Mouse (Mus musculus) olfactory bulb, adult 2 months (tissue): ENCODE measurements around the gene Unk. TPM values are rescaled to one million over a fixed set of nuclear protein-coding genes. Genes with fewer than 3 reads are reported as not detected.
A peak's percentile ranks its signal among the peaks of the same experiment; 100 is the strongest.

Experiments used
- H3K27ac ChIP-seq: fragments of 200-500 bp; 2 replicates; pipeline ENCODE4 v1.5.1; 2012; ENCODE audit warnings: low read depth, low read length; ENCODE audit not compliant: insufficient read depth
- H3K4me1 ChIP-seq: fragments of 200-500 bp; 2 replicates; pipeline ENCODE4 v1.6.1; 2012; ENCODE audit warnings: low read length; ENCODE audit not compliant: control insufficient read depth, insufficient read depth
- H3K4me3 ChIP-seq: fragments of 200-500 bp; 2 replicates; pipeline ENCODE4 v1.5.1; 2012; ENCODE audit warnings: mild to moderate bottlenecking, low read depth, low read length, moderate library complexity; ENCODE audit not compliant: insufficient read depth
- CTCF ChIP-seq: fragments of 200-500 bp; IDR thresholded peaks from 2 replicates; pipeline ENCODE4 v1.5.1; 2012; ENCODE audit warnings: low read depth, mild to moderate bottlenecking, low read length, moderate library complexity; ENCODE audit not compliant: insufficient read depth
- POLR2A ChIP-seq: fragments of 200-500 bp; IDR thresholded peaks from 2 replicates; pipeline ENCODE4 v1.6.1; 2012; ENCODE audit warnings: mild to moderate bottlenecking, low read depth, low read length, moderate library complexity; ENCODE audit not compliant: insufficient read depth
- WGBS: fragments of 180-500 bp; shearing (Covaris S2); methylation state at CpG from one replicate; pipeline ENCODE4 v1.1.7; 2018; 5-methylcytosine and 5-hydroxymethylcytosine counted together
- polyA plus RNA-seq: library from polyadenylated mRNA; stranded (reverse); fragments of >200 nt; gene quantifications from 2 replicates; pipeline ENCODE4 v1.2.4, GENCODE M21; 2012; ENCODE audit warnings: low replicate concordance; ENCODE audit not compliant: missing spikeins, insufficient read depth, insufficient read length

Unk gene
- polyA plus RNA-seq, 1 experiment: not detected

DNA sequence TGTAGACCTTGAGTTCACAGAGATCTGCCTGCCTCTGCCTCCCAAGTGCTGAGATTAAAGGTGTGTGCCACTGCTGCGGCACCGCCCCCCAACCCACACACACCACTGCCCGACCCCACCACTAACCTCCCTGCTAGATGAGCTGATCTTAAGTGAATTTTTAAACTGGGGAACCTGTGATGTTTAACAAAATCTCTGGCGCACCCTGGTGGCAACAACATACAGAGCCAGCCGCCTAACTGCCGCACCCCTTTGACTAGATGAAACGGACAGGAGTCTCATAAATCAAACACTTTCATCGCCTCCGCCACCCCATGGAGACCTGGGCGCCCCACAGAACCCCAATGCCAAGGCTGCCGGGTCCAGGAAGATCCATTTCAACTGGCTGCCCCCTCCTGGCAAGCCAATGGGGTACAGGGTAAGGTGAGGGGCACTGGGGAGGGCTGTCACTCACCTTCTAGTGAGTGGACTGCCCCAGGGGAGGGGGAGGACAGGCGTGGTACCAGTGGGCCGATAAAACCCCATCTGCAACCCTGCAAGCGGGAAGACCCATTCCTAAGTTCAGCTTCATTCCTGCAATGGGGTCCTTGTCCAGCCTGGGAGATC lies 30.5 kb upstream of the Unk start:
- TF ChIP-seq POLR2A (no peak), CTCF (peak; percentile 44)
- H3K4me3 ChIP-seq: no peak overlapping the region
- WGBS: 15% methylated on average over 14 of the region's 14 CpGs
- peaks cover 2% of the 10 kb centered on the region for H3K4me1 ChIP-seq
- no peak overlapping the region for H3K27ac ChIP-seq

GRCm38 (mm10) chr11:116000607-116001006 lies 29.5 kb upstream of the Unk start:
- Histone ChIP-seq H3K4me1 (peaks cover 11% of the 10 kb centered on the region), H3K27ac (no peak overlapping the region), H3K4me3 (no peak overlapping the region)
- WGBS: 45% methylated on average over 10 of the region's 10 CpGs
- TF ChIP-seq POLR2A: no peak
- no peak for TF ChIP-seq CTCF

DNA sequence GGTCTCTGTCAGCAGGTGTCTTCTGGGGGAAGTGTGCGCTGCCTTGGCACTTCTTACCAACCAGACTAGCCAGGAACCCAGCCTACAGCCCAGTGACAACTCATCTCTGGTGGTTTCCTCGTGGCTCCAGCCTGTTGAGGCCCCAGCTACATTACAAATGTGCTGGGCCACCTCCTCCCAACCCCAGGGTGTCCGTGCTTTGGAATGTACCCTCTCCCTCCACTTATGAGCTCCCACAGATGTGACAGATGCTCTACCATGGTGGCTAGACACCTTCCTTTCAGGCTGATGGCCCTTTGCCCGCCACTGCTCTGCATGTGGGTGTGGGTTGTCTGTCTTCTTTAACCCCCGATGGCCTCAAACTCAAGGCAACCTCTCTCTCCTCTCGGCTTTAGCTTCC lies 28.4 kb upstream of the Unk start:
- WGBS: 76% methylated on average over 6 of the region's 6 CpGs
- H3K27ac ChIP-seq: no peak overlapping the region
- peaks cover 11% of the 10 kb centered on the region for H3K4me1 ChIP-seq
- TF ChIP-seq POLR2A: no peak
- no peak for TF ChIP-seq CTCF
- no peak overlapping the region for H3K4me3 ChIP-seq

- no peak for TF ChIP-seq POLR2A
- TF ChIP-seq CTCF: no peak
- Histone ChIP-seq H3K27ac (no peak overlapping the region), H3K4me1 (peaks cover 11% of the 10 kb centered on the region), H3K4me3 (no peak overlapping the region)
- WGBS: 85% methylated on average over 3 of the region's 3 CpGs
These were observed 27.2 kb upstream of the Unk start for GRCm38 (mm10) chr11:116002894-116003293.

DNA sequence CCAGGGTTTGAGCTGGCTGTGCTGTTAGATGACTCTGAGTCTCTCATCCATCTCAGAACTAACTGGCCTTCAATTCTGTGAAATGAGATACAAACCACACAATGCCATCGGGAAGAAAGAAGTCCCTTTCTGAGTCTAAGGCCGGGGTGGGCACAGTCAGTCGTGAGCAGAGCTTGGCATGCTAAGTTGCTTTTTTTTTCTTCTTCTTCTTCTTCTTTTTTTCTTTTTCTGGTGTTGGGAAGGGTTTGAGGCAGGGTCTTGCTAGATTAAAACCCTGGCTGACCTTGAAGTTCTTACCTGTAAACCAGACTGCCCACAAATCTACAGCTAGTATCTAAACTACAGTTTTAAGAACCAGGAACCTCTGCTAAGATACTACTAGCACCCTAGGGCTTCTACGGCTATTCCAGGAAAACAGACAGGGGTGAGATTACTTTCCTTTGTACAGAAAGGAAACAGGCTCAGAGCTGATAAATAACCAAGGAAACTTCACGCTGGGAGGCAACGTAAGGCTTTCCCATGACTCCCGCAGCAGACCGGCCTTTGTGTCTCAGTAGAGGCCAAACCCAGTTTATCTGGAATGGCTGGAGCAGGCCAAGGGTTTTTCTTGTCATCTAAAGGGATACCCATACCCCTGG lies 25.8 kb upstream of the Unk start:
- H3K4me3 ChIP-seq: peak overlapping the region; percentile 43
- no peak overlapping the region for H3K27ac ChIP-seq
- WGBS: 29% methylated on average over 8 of the region's 8 CpGs
- no peak for TF ChIP-seq POLR2A
- no peak for TF ChIP-seq CTCF
- H3K4me1 ChIP-seq: peaks cover 11% of the 10 kb centered on the region

GRCm38 (mm10) chr11:116004840-116005700 lies 25.1 kb upstream of the Unk start:
- TF ChIP-seq POLR2A (no peak; the same call in 1 of the 2 replicates), CTCF (peak; percentile 10; the same call in 1 of the 2 replicates)
- no peak overlapping the region for H3K27ac ChIP-seq
- peaks cover 11% of the 10 kb centered on the region for H3K4me1 ChIP-seq
- H3K4me3 ChIP-seq: peak overlapping the region; percentile 43
- 6% methylated on average over 54 of the region's 54 CpGs for WGBS

DNA sequence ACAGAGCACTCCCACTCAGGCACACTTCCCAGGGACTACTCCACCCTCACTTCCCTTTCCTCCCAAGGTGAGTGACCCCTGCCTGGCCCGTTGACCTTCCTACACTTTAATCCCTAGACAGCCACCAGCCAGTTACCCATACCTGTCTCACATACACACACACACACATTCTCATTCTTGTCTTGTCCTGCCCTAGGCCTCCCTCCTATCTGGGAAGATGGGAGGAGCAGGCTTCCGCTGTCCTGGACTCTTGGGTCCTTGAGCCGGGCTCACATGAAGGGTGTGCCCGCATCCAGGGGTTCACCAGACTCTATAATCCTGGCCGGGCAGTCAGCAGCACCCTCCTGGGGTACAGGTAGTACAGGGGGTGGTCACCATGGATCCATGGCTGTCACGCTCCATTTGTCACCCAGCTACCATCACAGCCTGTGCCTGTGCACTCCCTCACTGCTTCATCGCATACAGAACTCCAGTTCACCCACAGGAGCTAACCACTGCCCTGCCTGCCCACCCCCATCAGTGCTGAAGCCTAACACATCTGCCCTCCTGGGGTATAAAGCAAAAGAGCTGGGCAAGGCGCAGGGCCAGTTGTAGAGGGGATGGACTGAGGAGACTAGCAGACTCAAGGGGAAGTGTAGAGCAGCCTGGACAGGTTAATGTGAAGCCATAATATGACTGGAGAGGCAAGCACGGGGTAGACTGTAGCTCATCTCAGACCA lies 24.3 kb upstream of the Unk start:
- TF ChIP-seq CTCF: no peak
- no peak for TF ChIP-seq POLR2A
- no peak overlapping the region for H3K4me3 ChIP-seq
- H3K27ac ChIP-seq: no peak overlapping the region
- peaks cover 11% of the 10 kb centered on the region for H3K4me1 ChIP-seq
- WGBS: 76% methylated on average over 9 of the region's 9 CpGs

DNA sequence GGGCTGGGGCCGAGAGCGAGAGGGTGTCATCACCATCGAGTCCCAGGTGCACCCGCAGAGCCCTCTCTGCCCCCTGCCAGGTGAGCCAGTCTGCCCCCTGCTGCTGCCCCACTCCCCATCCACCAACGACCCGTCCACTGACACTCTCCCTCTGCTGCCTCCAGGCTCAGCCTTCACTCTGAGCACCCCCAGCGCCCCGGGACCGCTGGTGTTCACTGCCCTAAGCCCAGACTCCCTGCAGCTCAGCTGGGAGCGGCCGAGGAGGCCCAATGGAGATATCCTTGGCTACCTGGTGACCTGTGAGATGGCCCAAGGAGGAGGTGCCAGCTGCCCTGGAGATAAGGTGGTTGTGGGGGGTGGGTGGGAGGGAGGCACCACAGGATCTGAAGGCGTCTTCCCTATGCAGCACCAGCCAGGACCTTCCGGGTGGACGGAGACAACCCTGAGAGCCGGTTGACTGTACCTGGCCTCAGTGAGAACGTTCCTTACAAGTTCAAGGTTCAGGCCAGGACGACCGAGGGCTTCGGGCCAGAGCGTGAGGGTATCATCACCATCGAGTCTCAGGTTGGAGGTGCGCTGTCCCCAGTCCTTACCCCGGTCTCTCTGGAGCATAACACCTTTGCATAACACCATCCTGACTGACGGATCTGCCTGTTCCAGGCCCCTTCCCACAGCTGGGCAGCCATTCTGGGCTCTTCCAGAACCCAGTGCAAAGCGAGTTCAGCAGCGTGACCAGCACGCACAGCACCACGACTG lies 22.8 kb upstream of the Unk start:
- Histone ChIP-seq H3K27ac (no peak overlapping the region), H3K4me3 (no peak overlapping the region), H3K4me1 (peaks cover 16% of the 10 kb centered on the region)
- TF ChIP-seq POLR2A (no peak), CTCF (no peak)
- 90% methylated on average over 28 of the region's 28 CpGs for WGBS
